Mouse (Mus musculus) frontal cortex, adult 2 months (tissue): ENCODE data around the gene Il17re. TPM values are rescaled to one million over a fixed set of nuclear protein-coding genes. Genes with fewer than 3 reads are reported as not detected.

Experiments used
- DNase-seq, 2 experiments: peaks; one replicate each; pipeline ENCODE4 v3.0.0; 2022; ENCODE audit warnings: low spot score in 1 of 2; ENCODE audit errors: extremely low spot score in 1 of 2
- polyA plus RNA-seq: library from polyadenylated mRNA; depleted of rRNA; stranded (reverse); fragments of >200 nt; gene quantifications from 2 replicates; pipeline ENCODE4 v1.2.3, GENCODE M21; 2012

The Il17re gene
- polyA plus RNA-seq, 1 experiment, result 0.36 TPM

- peak; percentile 85 to 96 for DNase-seq
Measured at GRCm38 (mm10) chr6:113442442-113443090, 15.7 kb upstream of the Il17re start, which contains the start of gene Jagn1. TSS of gene Jagn1 (plus strand) at chr6:113442569.

DNA sequence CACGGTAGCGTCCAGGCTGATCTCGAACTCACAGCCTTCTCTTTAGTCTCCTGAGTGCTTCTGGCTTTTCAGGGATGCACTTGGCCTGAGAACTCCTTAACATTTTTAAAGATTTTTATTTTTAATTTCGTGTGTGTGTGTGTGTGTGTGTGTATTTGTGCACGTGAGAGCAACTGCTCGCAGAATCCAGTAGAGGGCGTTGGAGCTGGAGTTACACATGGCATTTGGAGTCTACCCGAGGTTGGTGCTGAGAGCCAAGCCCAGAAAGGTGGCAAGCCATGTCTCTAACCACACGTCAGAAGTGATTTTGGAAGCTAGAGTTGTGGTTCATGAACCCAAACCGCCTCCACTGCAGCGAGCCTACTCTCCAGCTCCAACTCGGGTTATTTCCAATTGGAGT, 15.2 kb upstream of the Il17re start:
- peak in 1 of 2 experiments; percentile 6 for DNase-seq

DNA sequence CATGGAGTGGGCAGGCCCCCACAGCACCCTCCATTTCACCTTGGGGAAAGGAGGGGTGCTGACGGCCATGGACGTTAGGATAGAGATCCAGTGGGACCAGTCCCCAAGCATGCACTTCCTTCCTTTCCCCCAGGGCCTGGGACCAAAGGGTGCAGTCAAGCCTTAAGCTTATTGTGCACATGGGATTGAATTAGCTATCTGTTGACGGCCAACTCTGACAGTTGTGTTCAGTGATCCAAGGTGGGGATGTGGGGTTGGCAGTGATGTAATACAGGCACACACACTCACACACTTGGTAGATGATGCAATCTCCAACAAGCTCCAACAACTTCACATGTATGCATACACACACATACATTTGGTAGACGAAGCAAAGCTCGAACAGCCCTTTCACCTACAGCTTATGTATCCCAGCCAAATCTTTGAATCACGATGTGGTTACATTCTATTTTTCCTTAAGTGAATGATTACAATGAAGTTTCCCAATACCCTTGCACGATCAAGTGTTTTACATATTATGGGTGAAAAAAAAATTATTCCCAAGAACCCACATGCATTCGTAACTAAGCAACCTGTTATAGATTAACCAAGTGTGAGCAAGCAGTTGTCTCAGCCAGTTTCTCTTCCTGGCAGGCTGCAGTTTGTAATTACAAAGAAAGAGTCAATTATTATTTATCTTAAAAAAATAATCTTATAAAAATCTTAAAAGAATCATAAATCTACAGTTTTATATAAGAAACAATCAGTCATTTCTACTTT, 13.9 kb upstream of the Il17re start:
- DNase-seq, result no peak

DNA sequence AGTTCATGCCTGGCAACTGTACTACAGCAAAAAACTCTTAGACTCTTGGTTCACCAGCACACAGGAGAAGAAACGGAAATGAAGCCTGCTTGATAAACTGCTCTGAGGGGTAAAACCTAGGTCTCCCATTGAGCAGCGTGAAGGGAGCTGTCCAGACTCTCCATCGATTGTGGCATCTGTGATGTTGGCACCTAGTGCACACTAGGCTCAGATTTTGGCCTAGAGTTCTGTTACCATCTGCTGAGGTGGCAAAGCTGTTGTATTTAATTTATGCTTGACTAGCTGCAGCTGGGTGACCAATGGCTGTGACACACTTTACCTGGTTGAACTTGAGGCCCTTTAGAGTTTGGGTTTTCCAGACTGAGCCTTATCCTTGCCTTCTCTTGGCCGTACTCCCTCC, 10.6 kb upstream of the Il17re start:
- no peak for DNase-seq

GRCm38 (mm10) chr6:113451839-113452238, 6.4 kb upstream of the Il17re start:
- no peak for DNase-seq

- no peak for DNase-seq
Measured at GRCm38 (mm10) chr6:113455007-113455406, 3.3 kb upstream of the Il17re start.

DNA sequence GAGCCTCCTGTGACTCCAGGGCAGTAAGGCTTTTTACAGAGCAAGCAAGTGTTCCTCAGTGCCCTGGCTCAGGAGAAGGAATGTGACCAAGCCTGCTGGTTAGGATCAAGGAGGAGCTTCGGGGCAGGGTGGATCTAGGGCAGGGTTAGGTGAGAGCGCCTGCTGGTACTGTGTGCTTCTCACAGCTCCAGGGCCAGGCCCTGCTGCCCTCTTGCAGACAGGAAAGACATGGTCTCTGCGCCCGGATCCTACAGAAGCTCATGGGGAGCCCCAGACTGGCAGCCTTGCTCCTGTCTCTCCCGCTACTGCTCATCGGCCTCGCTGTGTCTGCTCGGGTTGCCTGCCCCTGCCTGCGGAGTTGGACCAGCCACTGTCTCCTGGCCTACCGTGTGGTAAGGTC, 351 bp downstream of the Il17re start:
- DNase-seq, result no peak

- no peak for DNase-seq
Measured at GRCm38 (mm10) chr6:113464040-113464439, 5.8 kb downstream of the Il17re start.

DNA sequence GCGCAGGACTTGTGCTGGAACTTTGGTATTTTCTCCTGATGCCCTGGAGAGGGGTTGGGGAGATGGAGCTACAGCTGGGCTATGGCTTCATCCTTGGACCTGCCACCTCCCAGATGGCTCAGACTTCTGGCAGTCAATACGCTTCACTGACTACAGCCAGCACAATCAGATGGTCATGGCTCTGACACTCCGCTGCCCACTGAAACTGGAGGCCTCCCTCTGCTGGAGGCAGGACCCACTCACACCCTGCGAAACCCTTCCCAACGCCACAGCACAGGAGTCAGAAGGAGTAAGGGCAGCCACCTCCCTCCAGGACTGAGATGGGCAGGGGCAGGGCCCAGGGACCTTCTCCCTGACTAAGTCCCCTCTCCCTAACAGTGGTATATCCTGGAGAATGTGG, 7.3 kb downstream of the Il17re start:
- DNase-seq, result no peak

GRCm38 (mm10) chr6:113468512-113468911, 10.2 kb downstream of the Il17re start:
- DNase-seq, result no peak

- peak in 1 of 2 experiments; percentile 78 for DNase-seq
Measured at GRCm38 (mm10) chr6:113469021-113469420, 10.7 kb downstream of the Il17re start.

DNA sequence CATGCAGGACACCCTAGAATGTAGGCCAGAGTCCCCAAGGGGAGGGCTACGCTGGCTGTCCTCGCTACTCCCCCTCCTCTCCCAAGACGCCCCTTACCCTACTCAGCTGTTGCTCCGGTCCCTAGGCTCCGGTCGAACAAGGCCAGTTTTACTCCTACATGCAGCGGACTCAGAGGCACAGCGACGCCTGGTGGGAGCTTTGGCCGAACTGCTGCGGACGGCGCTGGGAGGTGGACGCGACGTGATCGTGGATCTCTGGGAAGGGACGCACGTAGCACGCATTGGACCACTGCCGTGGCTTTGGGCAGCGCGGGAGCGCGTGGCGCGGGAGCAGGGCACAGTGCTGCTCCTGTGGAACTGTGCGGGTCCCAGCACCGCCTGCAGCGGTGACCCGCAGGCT, 11.1 kb downstream of the Il17re start:
- peak in 1 of 2 experiments; percentile 73 for DNase-seq

GRCm38 (mm10) chr6:113471297-113471936, 13.1 kb downstream of the Il17re start, which contains the start of gene Il17rc:
TSS of gene Il17rc (plus strand) at chr6:113471427.
- DNase-seq, result no peak

GRCm38 (mm10) chr6:113472061-113472460, 13.8 kb downstream of the Il17re start:
- no peak for DNase-seq

- no peak for DNase-seq
Measured at GRCm38 (mm10) chr6:113473246-113473645, 15.0 kb downstream of the Il17re start.

DNA sequence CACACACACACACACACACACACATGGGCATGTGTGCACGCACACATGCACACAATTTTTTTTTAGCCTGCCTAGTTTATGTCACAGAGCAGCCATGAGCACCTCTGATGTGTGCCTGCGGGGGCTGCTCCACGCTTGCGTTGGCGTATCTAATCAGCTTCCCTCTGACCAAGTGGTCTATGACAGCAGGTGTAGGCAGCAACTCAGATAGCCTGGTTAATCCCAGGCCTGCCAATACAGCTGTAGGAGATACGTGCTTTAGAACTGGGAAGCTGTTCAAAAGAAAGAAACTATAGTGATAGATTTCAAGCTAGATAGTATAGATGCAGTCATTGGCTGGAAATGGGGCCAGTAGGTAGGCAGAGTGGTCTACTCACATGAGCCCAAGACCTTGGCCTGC, 15.4 kb downstream of the Il17re start:
- no peak for DNase-seq

DNA sequence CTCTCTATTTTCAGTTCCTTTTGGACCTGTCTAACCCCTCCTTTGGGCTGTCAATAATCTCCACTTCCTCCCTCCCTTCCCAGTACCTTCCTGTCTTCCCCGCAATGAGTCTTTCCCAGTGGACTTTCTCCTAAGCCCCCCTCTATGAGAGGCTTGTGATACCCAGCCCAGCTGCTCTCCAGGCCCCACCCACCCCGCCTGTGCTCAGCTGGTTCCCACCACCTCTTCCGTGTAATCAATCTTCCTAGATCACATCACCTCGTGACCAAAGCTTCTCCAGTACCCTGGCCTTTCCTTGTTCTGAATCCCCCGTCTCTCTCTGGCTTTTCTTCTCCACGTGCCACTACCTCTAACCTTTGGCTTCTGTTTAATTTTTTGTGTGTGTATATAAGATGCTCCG, 19.1 kb downstream of the Il17re start:
- DNase-seq, result no peak

GRCm38 (mm10) chr6:113478906-113479305, 20.6 kb downstream of the Il17re start:
- no peak for DNase-seq

DNA sequence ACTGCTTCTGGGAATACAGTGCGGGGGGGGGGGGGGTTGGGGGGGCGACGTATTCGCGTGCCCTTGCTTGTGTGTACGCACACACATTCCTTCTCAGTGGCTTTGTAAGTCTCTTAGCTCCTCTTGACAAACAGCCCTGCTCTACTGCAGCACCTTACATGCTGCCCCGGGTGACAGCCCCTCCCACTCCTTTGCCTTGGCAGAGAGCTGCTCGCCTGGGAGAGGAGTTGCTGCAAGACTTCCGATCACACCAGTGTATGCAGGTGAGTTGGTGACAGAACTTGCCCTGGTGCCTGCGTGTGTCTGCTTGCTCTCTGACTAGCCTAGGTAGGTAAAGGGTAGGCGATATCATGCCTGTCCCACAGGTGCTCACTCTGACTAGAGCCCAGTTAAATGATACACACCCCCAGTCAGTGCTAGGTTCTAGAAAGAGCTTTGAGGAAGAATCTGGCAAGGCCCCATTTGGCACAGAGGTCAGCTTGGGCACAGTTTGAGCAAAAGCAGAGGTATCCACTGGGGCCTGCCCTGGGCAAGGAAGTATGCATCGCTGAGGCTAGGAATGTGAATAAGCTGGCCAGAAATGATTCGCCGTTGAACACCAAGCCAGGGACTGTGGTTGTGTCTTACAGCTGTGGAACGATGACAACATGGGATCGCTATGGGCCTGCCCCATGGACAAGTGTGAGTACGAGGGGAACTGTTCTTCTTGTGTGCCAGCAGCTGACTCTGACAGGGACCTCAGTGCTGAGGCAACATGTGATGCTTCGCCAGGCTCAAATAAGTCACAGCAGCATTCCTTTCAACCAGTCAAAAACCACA, 22.5 kb downstream of the Il17re start:
- no peak for DNase-seq

GRCm38 (mm10) chr6:113482477-113483099, 24.3 kb downstream of the Il17re start:
- DNase-seq, result no peak
